Mouse (Mus musculus) frontal cortex, adult (tissue): Measurements from ENCODE around the gene Serpinb9c.
A peak's percentile ranks its signal among the peaks of the same experiment; 100 is the strongest.
"Not testable (repeated sequence)": the region's sequence is repeated elsewhere in the genome, so short reads cannot be mapped to it uniquely, and the experiment has no call there.

ENCODE experiments used
- ATAC-seq: cut with Nextera tagmentation; 2 replicates; pipeline ENCODE4 v1.9.2; 2017; ENCODE audit warnings: mild to moderate bottlenecking, moderate library complexity, mixed read lengths; ENCODE audit not compliant: low TSS enrichment

The Serpinb9c gene

DNA sequence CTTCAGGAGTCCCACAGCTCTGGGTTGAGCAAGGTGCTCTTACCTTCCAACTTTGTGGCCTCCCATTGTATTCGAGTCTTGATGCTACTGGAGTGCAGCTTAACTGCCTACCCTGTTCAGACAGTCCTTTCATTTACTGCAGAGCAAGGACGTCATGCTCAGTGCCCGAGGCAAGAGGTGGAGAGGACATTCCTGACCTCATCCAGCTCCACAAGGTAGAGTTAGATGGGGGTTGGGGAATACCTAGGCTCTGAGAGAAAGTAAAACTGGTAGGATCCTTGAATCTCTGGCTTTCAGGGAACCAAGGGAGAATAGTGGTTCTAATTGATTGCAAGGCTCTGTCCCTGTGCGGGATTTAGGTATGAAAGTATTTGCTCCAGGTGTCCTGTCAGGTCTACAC lies at the start of gene Serpinb9c:
Serpinb9c (minus strand) TSS at position 101 of the 400 bp plus-strand sequence.
- no peak for ATAC-seq

DNA sequence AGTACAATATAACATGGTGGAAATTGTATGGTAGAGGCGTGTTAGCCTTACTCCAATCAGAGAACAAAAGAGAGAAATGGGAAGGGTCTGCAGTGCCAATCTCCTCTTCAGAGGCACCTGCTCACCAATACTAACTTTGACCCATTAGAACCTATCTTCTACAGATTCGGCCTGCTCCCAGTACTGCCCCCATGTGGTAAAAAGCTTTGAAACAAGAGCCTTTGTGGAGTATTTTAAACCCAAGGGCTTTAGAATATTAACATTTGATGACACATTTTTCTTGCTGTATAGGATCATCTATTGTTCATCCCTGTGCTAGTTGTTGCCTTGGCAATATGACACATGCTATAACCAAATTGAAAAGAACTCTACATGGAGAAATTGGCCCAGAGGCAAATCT lies 40.2 kb upstream of the Serpinb9c start:
- ATAC-seq, result no peak

DNA sequence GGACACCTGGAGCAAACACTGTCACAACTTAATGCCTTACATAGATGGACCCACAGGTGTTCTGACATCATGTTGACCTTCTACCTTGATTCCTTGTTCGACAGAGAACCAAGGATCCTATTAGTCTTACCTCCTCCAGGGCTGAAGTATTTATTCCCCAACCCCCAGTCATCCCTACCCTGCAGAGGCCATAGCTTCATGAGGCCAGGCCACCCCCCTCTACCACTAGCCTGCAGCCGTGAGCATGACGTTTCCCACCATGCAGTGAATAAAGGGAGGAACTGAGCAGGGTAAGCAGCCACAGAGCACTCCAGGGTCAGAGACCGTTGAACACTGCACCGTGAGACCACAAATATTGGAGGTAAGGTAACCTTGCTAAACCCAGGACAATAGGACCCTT lies 33.1 kb upstream of the Serpinb9c start, which contains the start of gene Serpinb9d:
Serpinb9d (plus strand) TSS at position 301 of the 400 bp plus-strand sequence.
- no peak for ATAC-seq

DNA sequence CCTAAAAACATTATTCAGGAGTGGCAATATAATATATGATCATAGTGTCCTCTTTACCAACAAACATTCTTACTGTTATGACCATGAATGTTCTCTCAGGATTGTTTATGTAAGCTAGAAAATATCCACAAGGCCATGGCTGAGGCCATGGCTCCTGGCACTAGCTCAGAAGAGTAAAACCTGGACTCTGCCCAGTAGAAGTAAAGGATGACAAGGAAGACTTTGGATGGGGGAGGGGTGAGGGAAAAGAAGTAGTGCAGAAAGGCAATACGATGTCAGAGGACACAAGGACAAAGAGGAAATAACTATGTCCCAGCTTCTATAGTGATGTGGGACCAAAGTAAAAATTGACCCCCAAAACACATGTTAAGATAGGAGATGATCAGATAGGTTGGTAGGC lies 30.9 kb upstream of the Serpinb9c start:
- not testable (repeated sequence) for ATAC-seq

DNA sequence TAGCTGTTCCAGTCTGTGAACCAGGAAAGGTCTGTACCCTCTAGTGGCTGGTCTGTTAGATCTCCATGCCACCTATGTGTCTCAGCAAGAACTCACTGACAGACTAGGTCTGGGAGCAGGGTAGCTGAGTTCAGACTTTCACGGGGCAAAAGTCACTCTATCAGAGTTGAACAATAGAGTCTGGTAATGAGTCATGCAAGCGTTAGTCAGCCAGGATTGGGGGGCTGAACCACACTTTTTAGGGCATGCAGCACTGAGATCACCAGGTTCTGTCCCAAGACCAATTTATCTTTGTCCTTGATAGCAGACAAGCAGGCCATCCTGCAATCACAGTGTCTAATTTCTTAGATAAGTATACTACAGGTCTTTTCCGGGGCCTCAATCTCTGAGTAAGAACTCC lies 18.1 kb downstream of the Serpinb9c start:
- ATAC-seq, result no peak

DNA sequence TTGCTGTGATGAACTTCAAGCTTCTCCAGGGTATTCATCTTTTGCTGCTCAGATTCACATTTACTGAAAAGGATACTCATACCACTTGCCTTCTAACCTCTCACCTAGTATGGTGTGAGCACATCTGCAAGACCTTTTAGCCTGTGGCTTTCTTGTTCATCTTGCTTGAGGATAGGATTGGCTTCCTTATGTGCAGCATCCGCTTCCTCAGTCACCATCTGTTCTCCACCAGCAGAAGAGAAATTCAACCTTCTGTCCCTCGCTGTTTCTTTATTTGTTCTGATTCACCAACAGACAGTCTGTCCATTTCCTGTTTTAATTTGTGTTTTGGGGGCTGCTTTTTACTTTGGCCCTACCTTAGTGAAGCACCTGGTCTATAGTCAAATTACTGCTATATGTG lies 21.8 kb downstream of the Serpinb9c start:
- ATAC-seq, result peak; percentile 74

DNA sequence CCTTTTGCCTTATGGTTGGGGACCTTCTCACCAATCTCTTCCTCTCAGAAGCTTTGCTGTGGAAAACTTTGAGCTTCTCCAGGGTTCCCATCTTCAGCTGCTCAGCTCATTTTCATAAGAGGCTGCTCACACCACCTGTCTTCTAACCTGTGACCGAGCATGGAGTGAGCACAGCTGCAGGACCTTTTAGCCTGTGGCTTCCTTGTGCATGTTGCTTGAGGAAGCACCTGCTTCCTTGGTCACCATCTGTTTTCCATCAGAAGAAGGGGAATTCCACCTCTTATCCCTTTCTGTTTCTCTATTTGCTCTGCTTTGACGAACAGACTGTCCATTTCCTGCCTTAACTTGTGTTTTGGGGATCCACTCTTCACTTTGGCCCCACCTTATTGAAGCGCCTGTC lies 46.5 kb downstream of the Serpinb9c start:
- no peak for ATAC-seq

DNA sequence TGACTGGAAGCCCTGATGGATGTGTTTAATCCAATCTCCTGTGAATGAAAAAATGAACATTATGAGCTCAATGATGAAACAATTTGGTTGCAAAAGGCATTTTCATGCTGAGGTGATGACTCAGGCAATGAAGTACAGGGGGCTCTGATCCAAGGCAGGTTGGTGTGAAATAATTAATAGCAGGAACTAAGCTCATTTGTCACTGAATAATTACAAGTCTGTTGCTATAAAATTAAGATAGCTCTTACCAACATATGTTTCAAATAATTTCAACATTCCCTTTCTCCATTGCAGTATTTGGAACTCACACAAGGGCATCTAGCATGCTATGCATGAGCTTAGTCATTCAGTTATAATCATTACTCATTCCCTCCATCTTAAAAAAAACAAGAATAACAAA lies 53.9 kb downstream of the Serpinb9c start:
- no peak for ATAC-seq
